Mouse (Mus musculus) myocyte (in vitro differentiated cells): ENCODE data around the gene Rundc1. TPM values are rescaled to one million over a fixed set of nuclear protein-coding genes. Genes with fewer than 3 reads are reported as not detected.
A peak's percentile ranks its signal among the peaks of the same experiment; 100 is the strongest.
"Not testable (repeated sequence)": the region's sequence is repeated elsewhere in the genome, so short reads cannot be mapped to it uniquely, and the experiment has no call there.

Experiments used
- H3K27me3 ChIP-seq: one replicate; pipeline ENCODE4 v1.6.1; 2011; ENCODE audit not compliant: control insufficient read depth, insufficient read depth, insufficient read length
- H3K36me3 ChIP-seq: one replicate; pipeline ENCODE4 v1.6.1; 2011; ENCODE audit not compliant: control insufficient read depth, insufficient read depth
- H3K4me2 ChIP-seq: one replicate; pipeline ENCODE4 v1.6.1; 2011; ENCODE audit warnings: low read depth, control low read depth
- H3K4me3 ChIP-seq: one replicate; pipeline ENCODE4 v1.5.1; 2011; ENCODE audit warnings: mild to moderate bottlenecking, control low read depth, moderate library complexity
- H3K79me2 ChIP-seq: one replicate; pipeline ENCODE4 v1.6.1; 2011; ENCODE audit not compliant: control insufficient read depth, insufficient read depth
- H3ac ChIP-seq: one replicate; pipeline ENCODE4 v1.6.1; 2011; ENCODE audit not compliant: control insufficient read depth, insufficient read length
- CEBPB ChIP-seq: IDR thresholded peaks from 2 replicates; pipeline ENCODE4 v1.6.1; 2011; ENCODE audit warnings: mild to moderate bottlenecking, moderate library complexity; ENCODE audit not compliant: poor library complexity, insufficient read depth, severe bottlenecking
- E2F4 ChIP-seq: IDR thresholded peaks from one replicate; pipeline ENCODE4 v1.6.1; 2011; ENCODE audit warnings: mild to moderate bottlenecking, control low read depth, moderate library complexity; ENCODE audit not compliant: insufficient read depth
- MAX ChIP-seq: IDR thresholded peaks from one replicate; pipeline ENCODE4 v1.6.1; 2011; ENCODE audit warnings: low read depth, mild to moderate bottlenecking, control low read depth
- MYOD1 ChIP-seq, 3 experiments: IDR thresholded peaks; one replicate each; pipeline ENCODE4 v1.6.1; 2011; ENCODE audit warnings: control low read depth in 2 of 3, low read depth in 2 of 3, mild to moderate bottlenecking in 2 of 3, moderate library complexity in 1 of 3; ENCODE audit not compliant: insufficient read length in 2 of 3, control insufficient read depth in 1 of 3
- MYOG ChIP-seq, 3 experiments: IDR thresholded peaks; one replicate each; pipeline ENCODE4 v1.6.1; 2011; ENCODE audit warnings: control low read depth in 2 of 3, low read depth in 2 of 3, mild to moderate bottlenecking in 2 of 3; ENCODE audit not compliant: insufficient read length in 2 of 3, control insufficient read depth in 1 of 3, insufficient read depth in 1 of 3
- POLR2A ChIP-seq: IDR thresholded peaks from one replicate; pipeline ENCODE4 v1.6.1; 2011; ENCODE audit warnings: low read depth, mild to moderate bottlenecking, control low read depth, moderate library complexity; ENCODE audit not compliant: insufficient read length
- POLR2AphosphoS2 ChIP-seq: IDR thresholded peaks from one replicate; pipeline ENCODE4 v1.6.1; 2011; ENCODE audit warnings: low read depth, control low read depth; ENCODE audit not compliant: insufficient read length
- REST ChIP-seq: IDR thresholded peaks from one replicate; pipeline ENCODE4 v1.6.1; 2011; ENCODE audit warnings: mild to moderate bottlenecking, control low read depth, moderate library complexity; ENCODE audit not compliant: insufficient read depth, insufficient read length
- SRF ChIP-seq: IDR thresholded peaks from one replicate; pipeline ENCODE4 v1.6.1; 2011; ENCODE audit warnings: low read depth; ENCODE audit not compliant: control insufficient read depth, insufficient read length
- TCF12 ChIP-seq: IDR thresholded peaks from one replicate; pipeline ENCODE4 v1.6.1; 2011; ENCODE audit warnings: mild to moderate bottlenecking, control low read depth; ENCODE audit not compliant: poor library complexity, insufficient read depth, severe bottlenecking
- TCF3 ChIP-seq: IDR thresholded peaks from one replicate; pipeline ENCODE4 v1.6.1; 2011; ENCODE audit warnings: low read depth, control low read depth; ENCODE audit not compliant: insufficient read length
- USF1 ChIP-seq: IDR thresholded peaks from one replicate; pipeline ENCODE4 v1.6.1; 2011; ENCODE audit warnings: low read depth, mild to moderate bottlenecking, control low read depth, moderate library complexity
- polyA plus RNA-seq: library from polyadenylated mRNA; unstranded; fragments of >200 nt; fragmentation: generic; extraction: Trizol; gene quantifications from one replicate; pipeline ENCODE4 v1.2.1, GENCODE M21; 2012; ENCODE audit warnings: missing spikeins

Gene Rundc1
- polyA plus RNA-seq, 1 experiment = 13.6 TPM

- Histone ChIP-seq H3K4me2 (peak within 1 kb of the TSS; percentile 73), H3K36me3 (peaks cover 27% of the 10 kb centered on the region), H3K4me3 (peak within 1 kb of the TSS; percentile 34), H3K79me2 (peaks cover 16% of the 10 kb centered on the region), H3K27me3 (no peaks in the 10 kb centered on the region), H3ac (peak within 1 kb of the TSS; percentile 3)
- peak; percentile 75 for TF ChIP-seq POLR2A
- no peak for TF ChIP-seq CEBPB
- TF ChIP-seq MYOD1 (IDR thresholded peaks at IDR 0.05; ENCODE audit: control insufficient read depth in 1 of 3, insufficient read length in 2 of 3, low read depth in 2 of 3) = no peak
- TF ChIP-seq MYOG (IDR thresholded peaks at IDR 0.05; ENCODE audit: control insufficient read depth in 1 of 3, insufficient read depth in 1 of 3, insufficient read length in 2 of 3, low read depth in 2 of 3) = no peak
- TF ChIP-seq TCF12 = no peak
- TF ChIP-seq TCF3 = no peak
- no peak for TF ChIP-seq E2F4
- no peak for TF ChIP-seq MAX
- TF ChIP-seq USF1 = no peak
- TF ChIP-seq POLR2AphosphoS2 = peak; percentile 74
- no peak for TF ChIP-seq REST
- TF ChIP-seq SRF = peak; percentile 32
Measured at GRCm38 (mm10) chr11:101448274-101448746, 23.4 kb downstream of the Rundc1 start, which contains the start of gene Ifi35. Gene Ifi35 (plus strand): TSS chr11:101448407.

- TF ChIP-seq POLR2A = no peak
- no peak for TF ChIP-seq POLR2AphosphoS2
- TF ChIP-seq REST = no peak
- no peak for TF ChIP-seq TCF12
- no peak for TF ChIP-seq MYOG (IDR thresholded peaks at IDR 0.05; ENCODE audit: control insufficient read depth in 1 of 3, insufficient read depth in 1 of 3, insufficient read length in 2 of 3, low read depth in 2 of 3)
- no peak for TF ChIP-seq CEBPB
- no peak for TF ChIP-seq E2F4
- no peak for TF ChIP-seq SRF
- TF ChIP-seq USF1 = no peak
- no peak for TF ChIP-seq MAX
- no peak for TF ChIP-seq MYOD1 (IDR thresholded peaks at IDR 0.05; ENCODE audit: control insufficient read depth in 1 of 3, insufficient read length in 2 of 3, low read depth in 2 of 3)
- TF ChIP-seq TCF3 = no peak
Measured at GRCm38 (mm10) chr11:101448899-101449298, 24.0 kb downstream of the Rundc1 start.

GRCm38 (mm10) chr11:101449596-101449995 is 24.7 kb downstream of the Rundc1 start:
- H3K36me3 ChIP-seq = peaks cover 14% of the 10 kb centered on the region
- H3K4me3 ChIP-seq, H3K27me3 ChIP-seq, H3K79me2 ChIP-seq, H3ac ChIP-seq: not testable (repeated sequence)
- H3K4me2 ChIP-seq = peak overlapping the region; percentile 73

More at GRCm38 (mm10) chr11:101448899-101449298, 24.0 kb downstream of the Rundc1 start:
- peaks cover 21% of the 10 kb centered on the region for H3K36me3 ChIP-seq
- H3K4me2 ChIP-seq = peak overlapping the region; percentile 73
- H3K4me3 ChIP-seq = peak overlapping the region; percentile 34
- H3K79me2 ChIP-seq = peaks cover 11% of the 10 kb centered on the region
- H3K27me3 ChIP-seq = no peaks in the 10 kb centered on the region
- H3ac ChIP-seq = peak overlapping the region; percentile 3

GRCm38 (mm10) chr11:101450394-101450793 is 25.5 kb downstream of the Rundc1 start:
- H3K4me2 ChIP-seq = no peak overlapping the region
- H3K4me3 ChIP-seq = no peak overlapping the region
- no peaks in the 10 kb centered on the region for H3K79me2 ChIP-seq

GRCm38 (mm10) chr11:101451536-101451935 is 26.7 kb downstream of the Rundc1 start:
- Histone ChIP-seq H3ac (no peak overlapping the region), H3K36me3 (no peaks in the 10 kb centered on the region), H3K27me3 (no peaks in the 10 kb centered on the region), H3K4me3 (no peak overlapping the region), H3K79me2 (no peaks in the 10 kb centered on the region), H3K4me2 (no peak overlapping the region)
- TF ChIP-seq MYOG (IDR thresholded peaks at IDR 0.05; ENCODE audit: control insufficient read depth in 1 of 3, insufficient read depth in 1 of 3, insufficient read length in 2 of 3, low read depth in 2 of 3) (no peak), SRF (no peak), TCF12 (no peak), POLR2AphosphoS2 (no peak)

More at GRCm38 (mm10) chr11:101450394-101450793, 25.5 kb downstream of the Rundc1 start:
- Histone ChIP-seq H3ac (no peak overlapping the region), H3K36me3 (peaks cover 6% of the 10 kb centered on the region), H3K27me3 (no peaks in the 10 kb centered on the region)
- no peak for TF ChIP-seq MYOD1 (IDR thresholded peaks at IDR 0.05; ENCODE audit: control insufficient read depth in 1 of 3, insufficient read length in 2 of 3, low read depth in 2 of 3)
- TF ChIP-seq USF1 = no peak
- TF ChIP-seq MYOG (IDR thresholded peaks at IDR 0.05; ENCODE audit: control insufficient read depth in 1 of 3, insufficient read depth in 1 of 3, insufficient read length in 2 of 3, low read depth in 2 of 3) = no peak
- TF ChIP-seq CEBPB = no peak
- TF ChIP-seq REST = no peak
- no peak for TF ChIP-seq TCF3
- TF ChIP-seq MAX = no peak
- TF ChIP-seq TCF12 = no peak
- no peak for TF ChIP-seq POLR2AphosphoS2
- no peak for TF ChIP-seq SRF
- TF ChIP-seq POLR2A = no peak
- TF ChIP-seq E2F4 = no peak
